26 mouse cellular contexts compared by ENCODE assay signal in the genomic region with DNA sequence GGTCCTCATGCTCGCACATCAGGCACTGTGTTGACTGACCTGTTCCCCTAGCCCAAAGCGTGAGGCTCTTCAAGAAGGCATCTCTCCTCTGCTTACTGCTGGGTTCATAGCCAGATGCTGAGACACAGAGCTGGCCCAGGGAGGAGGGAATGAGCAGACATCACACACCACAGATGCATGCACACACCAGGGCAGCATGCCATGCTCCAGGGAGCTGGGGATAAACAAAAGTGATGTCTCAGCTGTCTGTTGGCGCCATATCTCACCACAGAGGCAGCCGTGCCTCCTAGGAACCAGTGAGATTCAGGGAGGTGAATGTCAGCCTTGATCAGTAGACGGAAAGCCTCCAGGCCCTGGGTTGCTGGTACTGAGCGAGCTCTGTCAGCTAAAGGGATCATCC.
"Had no signal": no experiment of that assay in that cellular context is flagged by ENCODE, and none has a peak within 500 bp of the region (broad histone marks: within the 10 kb centered on the region; RNA-seq: fewer than 3 reads in every experiment).

No protein-coding gene starts in this region.

- H3K9me3 ChIP-seq: limb, embryonic 10.5 days; limb, embryonic 13.5 days; liver, embryonic 12.5 days; liver, embryonic 15.5 days; midbrain, embryonic 12.5 days; midbrain, embryonic 15.5 days; neural tube, embryonic 13.5 days had no signal

- ATAC-seq: intestine, embryonic 16.5 days; liver, embryonic 12.5 days; midbrain, embryonic 15.5 days had no signal

- H3K36me3 ChIP-seq: limb, embryonic 10.5 days; limb, embryonic 13.5 days; liver, embryonic 12.5 days; liver, embryonic 15.5 days; midbrain, embryonic 12.5 days; midbrain, embryonic 15.5 days; neural tube, embryonic 13.5 days had no signal

- H3K27ac ChIP-seq: kidney, postnatal 0 days; layer of hippocampus, adult 2 months; left cerebral cortex, adult 2 months; limb, embryonic 10.5 days; limb, embryonic 13.5 days; liver, embryonic 12.5 days; liver, embryonic 15.5 days; midbrain, embryonic 12.5 days; midbrain, embryonic 15.5 days; neural tube, embryonic 13.5 days; stomach, postnatal 0 days had no signal

- H3K27me3 ChIP-seq: liver, embryonic 12.5 days; liver, embryonic 15.5 days; midbrain, embryonic 15.5 days; neural tube, embryonic 13.5 days had no signal

- H3K9ac ChIP-seq: limb, embryonic 13.5 days; liver, embryonic 12.5 days; liver, embryonic 15.5 days; midbrain, embryonic 12.5 days; midbrain, embryonic 15.5 days; neural tube, embryonic 13.5 days had no signal

- H3K4me2 ChIP-seq: limb, embryonic 13.5 days; liver, embryonic 12.5 days; liver, embryonic 15.5 days; midbrain, embryonic 12.5 days; midbrain, embryonic 15.5 days; neural tube, embryonic 13.5 days had no signal

- DNase-seq: kidney, adult 2 months; kidney, postnatal 25 days; layer of hippocampus, adult 9-11 months; layer of hippocampus, postnatal 36 days; liver; lung, adult 2 months; lung, postnatal 14 days; lung, postnatal 4 days; right cerebral cortex, adult 18-20 months; right cerebral cortex, postnatal 14 days; right cerebral cortex, postnatal 4 days; thymus, adult 2 months; thymus, postnatal 14 days had no signal

- H3K4me3 ChIP-seq: layer of hippocampus, adult 2 months; left cerebral cortex, adult 2 months; limb, embryonic 10.5 days; limb, embryonic 13.5 days; liver, embryonic 12.5 days; liver, embryonic 15.5 days; midbrain, embryonic 12.5 days; midbrain, embryonic 15.5 days; myocyte; neural tube, embryonic 13.5 days had no signal

- H3K4me1 ChIP-seq: liver, embryonic 15.5 days had no signal
